15 mouse cellular contexts compared by ENCODE assay signal in the genomic region with DNA sequence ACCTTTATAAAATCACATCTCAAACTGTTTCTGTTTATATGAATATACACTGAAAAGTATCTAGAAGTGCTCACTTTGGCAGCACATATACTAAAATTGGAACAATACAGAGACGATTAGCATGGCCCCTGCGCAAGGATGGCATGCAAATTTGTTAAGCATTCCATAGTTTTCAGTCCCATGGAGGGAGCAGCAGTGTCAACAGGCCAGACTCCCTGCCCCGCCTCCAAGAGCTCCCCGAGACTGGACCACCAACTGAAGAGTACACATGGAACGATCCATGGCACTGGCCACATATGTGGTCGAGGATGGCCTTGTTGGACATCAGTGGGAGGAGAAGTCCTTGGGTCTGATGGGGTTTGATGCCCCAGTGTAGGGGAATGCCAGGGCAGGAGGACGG.
"Had no signal": no experiment of that assay in that cellular context is flagged by ENCODE, and none has a peak within 500 bp of the region (broad histone marks: within the 10 kb centered on the region; RNA-seq: fewer than 3 reads in every experiment).

No protein-coding gene starts in this region.

- H3K9me3 ChIP-seq: liver, embryonic 13.5 days; liver, embryonic 15.5 days; midbrain, embryonic 12.5 days; neural tube, embryonic 12.5 days; stomach, embryonic 15.5 days had no signal

- DNase-seq: liver, embryonic 13.5 days; lung, adult 18-20 months; lung, embryonic 14.5 days; lung, postnatal 10 days; lung, postnatal 4 days; right cerebral cortex, postnatal 14 days; thymus, adult 2 months; thymus, postnatal 25 days; thymus, postnatal 4 days had no signal

- H3K27me3 ChIP-seq: liver, embryonic 13.5 days; liver, embryonic 15.5 days; midbrain, embryonic 12.5 days; neural tube, embryonic 12.5 days; stomach, embryonic 15.5 days had no signal

- H3K27ac ChIP-seq: liver, embryonic 13.5 days; liver, embryonic 15.5 days; neural tube, embryonic 12.5 days; stomach, embryonic 15.5 days; stomach, postnatal 0 days had no signal

- H3K4me2 ChIP-seq: liver, embryonic 11.5 days; liver, embryonic 13.5 days; liver, embryonic 15.5 days; lung, embryonic 14.5 days; midbrain, embryonic 12.5 days; neural tube, embryonic 12.5 days; stomach, embryonic 15.5 days had no signal

- H3K9ac ChIP-seq: liver, embryonic 13.5 days; liver, embryonic 15.5 days; lung, embryonic 14.5 days; midbrain, embryonic 12.5 days; neural tube, embryonic 12.5 days; stomach, embryonic 15.5 days had no signal

- H3K36me3 ChIP-seq: liver, embryonic 13.5 days; liver, embryonic 15.5 days; midbrain, embryonic 12.5 days; neural tube, embryonic 12.5 days; stomach, embryonic 15.5 days had no signal

- H3K4me1 ChIP-seq: liver, embryonic 13.5 days; liver, embryonic 15.5 days; stomach, embryonic 15.5 days had no signal

- H3K4me3 ChIP-seq: liver, embryonic 13.5 days; liver, embryonic 15.5 days; midbrain, embryonic 12.5 days; neural tube, embryonic 12.5 days; stomach, embryonic 15.5 days had no signal
